Mouse (Mus musculus) embryo, embryonic 10.5 days (tissue): ENCODE measurements around the gene Tmco1.

Source experiments
- DNase-seq: peaks from one replicate; pipeline ENCODE4 v3.0.0-alpha.2; 2015; ENCODE audit warnings: low spot score

Gene Tmco1

GRCm38 (mm10) chr1:167308261-167309054 is at the start of gene Tmco1:
TSS of gene Tmco1 (plus strand) at chr1:167308378.
- DNase-seq, result peak; percentile 97

DNA sequence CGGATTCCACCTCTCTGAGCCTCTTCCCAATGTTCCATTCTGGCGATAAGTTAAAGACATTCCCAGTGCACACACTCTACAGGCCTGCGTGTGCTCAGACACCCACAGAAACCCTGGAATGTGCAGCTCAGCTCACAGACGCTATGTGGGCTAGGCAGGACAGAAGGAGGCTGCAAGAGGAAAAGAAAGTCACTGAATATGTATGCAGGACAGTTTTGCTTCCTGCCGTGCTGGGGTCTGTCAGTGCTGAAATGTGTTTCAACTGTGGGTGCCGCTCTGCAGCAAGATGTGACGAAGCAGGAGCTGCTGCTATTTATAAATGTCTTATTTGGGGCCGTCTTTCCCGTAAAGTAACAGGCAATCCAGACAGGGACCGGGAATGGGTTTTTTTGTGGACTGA is 48.5 kb upstream of the Tmco1 start:
- no peak for DNase-seq

GRCm38 (mm10) chr1:167261750-167262149 is 46.4 kb upstream of the Tmco1 start:
- DNase-seq, result no peak

- DNase-seq, result no peak
Measured at GRCm38 (mm10) chr1:167262489-167263041, 45.6 kb upstream of the Tmco1 start.

- DNase-seq, result no peak
Measured at GRCm38 (mm10) chr1:167265366-167265765, 42.8 kb upstream of the Tmco1 start.

GRCm38 (mm10) chr1:167266720-167267119 is 41.5 kb upstream of the Tmco1 start:
- DNase-seq, result no peak

- DNase-seq, result no peak
Measured at GRCm38 (mm10) chr1:167268360-167269063, 39.7 kb upstream of the Tmco1 start.

DNA sequence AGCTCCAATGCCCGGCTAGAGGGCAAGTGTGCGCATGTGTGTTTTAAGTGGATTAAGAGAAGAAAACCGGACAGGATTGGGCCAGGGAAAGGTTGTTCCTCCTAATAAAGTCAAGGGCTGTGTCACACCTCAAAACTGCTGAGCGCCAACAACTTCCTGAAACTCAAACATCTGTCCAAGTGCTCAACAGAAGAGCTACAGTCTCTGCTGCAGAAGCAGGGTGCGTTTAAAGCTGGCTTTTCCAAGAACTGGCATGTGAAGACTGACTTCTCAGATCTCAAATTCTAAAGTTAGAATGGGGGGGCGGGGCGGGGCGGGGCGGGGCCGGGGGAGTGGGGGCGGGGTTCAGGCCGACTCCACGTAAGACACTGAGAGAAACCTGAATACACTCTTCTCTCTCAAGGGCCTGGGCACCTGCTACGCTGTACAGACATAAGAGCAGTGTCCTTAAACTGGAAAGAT is 38.8 kb upstream of the Tmco1 start:
- no peak for DNase-seq

DNA sequence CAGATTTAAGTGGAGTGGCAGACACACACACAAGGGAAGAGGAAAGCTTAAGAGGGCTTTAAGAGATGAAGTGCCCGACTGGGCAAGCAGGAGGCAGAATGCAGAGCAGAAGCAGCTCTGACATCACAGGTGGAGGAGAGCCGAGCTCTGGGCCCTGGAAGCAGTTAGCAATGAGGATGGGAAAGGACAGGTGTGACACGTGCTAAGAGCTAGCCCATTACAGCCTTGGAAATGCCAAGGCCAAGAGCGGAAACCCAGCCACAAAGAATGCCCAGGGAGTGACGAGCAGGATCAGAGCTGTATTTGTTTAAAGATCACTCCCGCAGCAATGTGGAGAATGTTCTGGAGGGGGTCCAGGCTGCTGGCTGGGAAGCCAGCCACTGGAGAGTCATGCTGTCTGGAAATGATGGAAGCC is 38.3 kb upstream of the Tmco1 start:
- no peak for DNase-seq

- DNase-seq, result peak; percentile 58
Measured at GRCm38 (mm10) chr1:167270342-167271111, 37.7 kb upstream of the Tmco1 start.

DNA sequence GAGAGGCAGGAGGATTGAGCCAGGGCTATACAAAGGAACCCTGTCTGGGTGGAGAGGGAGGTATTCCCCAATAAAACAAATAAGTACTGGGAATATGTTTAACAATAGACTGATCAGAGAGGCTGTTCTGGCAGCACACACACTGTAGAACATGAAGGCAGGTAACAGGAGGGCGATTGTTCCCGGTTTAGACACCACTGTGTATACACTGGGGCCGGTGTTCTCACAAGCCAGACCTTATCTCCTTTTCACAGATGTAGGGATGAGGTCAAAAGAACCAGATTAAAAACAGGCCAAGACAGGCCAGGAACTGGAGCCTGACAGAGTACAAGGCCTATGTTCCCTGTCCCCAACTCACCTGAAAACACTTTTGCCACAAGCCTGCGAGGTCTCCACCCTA is 36.9 kb upstream of the Tmco1 start:
- no peak for DNase-seq

GRCm38 (mm10) chr1:167271841-167272240 is 36.3 kb upstream of the Tmco1 start:
- no peak for DNase-seq

GRCm38 (mm10) chr1:167273380-167274163 is 34.6 kb upstream of the Tmco1 start:
- DNase-seq, result no peak

GRCm38 (mm10) chr1:167274646-167275390 is 33.4 kb upstream of the Tmco1 start:
- no peak for DNase-seq

GRCm38 (mm10) chr1:167278395-167278794 is 29.8 kb upstream of the Tmco1 start:
- DNase-seq, result no peak

DNA sequence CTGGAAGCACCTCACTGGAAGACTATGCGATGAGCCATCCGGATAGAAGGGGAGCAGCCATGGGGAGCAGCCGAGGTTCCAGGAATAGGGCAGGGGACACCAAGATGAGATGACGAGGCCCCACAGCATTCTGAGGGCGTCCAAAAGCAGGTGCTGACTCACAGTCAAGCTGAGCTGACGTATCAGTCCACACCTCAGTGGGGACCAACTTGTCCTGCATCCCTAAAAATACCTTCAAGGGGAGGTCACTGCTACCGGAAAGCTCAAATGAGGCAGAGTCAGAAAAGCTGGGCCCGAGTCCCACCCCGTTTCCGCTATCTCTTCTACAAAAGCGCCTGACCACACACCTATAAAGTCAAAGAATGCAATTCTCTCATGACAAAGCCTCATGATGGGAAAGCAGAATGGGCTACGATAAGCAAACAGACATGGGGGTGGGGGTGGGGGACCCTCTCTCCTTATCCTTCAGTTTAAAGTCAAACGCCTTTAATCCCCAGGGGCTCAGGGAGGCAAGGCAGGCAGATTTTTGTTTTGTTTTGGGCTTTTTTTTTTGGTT is 28.9 kb upstream of the Tmco1 start:
- no peak for DNase-seq

DNA sequence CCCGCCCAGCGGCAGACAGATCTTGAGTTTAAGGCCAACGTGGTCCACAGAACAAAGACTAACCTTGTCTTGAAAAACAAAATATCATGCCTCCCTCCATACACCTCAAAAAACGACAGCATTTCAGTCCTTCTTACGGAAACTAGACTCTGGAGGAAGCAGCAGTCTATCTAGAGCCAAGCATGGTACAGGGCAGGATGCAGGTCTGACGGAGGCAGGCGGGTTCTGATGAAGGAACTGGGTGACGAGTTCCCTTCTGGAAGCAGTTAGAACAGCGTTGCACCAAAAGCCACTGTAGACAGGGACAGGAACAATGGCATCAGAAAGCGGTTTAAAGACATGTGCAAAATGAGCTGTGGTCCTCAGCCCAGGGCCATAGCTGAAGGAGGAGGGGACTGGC is 28.1 kb upstream of the Tmco1 start:
- no peak for DNase-seq

DNA sequence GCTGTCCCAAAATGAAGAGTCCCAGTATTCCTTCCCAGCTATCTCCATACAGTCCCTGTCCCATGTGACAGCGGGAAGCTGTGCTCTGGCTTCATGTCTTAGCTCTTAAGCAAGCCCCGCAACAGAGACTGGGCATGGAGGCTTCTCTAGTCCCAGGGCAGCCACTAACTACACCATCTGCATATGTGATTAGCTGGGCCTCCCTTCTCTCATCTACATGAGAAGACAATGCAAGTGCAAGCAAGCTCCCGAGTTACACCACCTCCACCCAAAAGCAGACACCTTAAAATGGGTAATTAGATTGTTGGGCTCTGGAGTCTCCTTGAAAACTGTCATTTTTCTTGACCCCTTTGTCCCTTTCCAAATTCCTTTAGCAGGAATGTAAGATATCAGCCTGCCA is 26.1 kb upstream of the Tmco1 start:
- no peak for DNase-seq

GRCm38 (mm10) chr1:167282768-167283167 is 25.4 kb upstream of the Tmco1 start:
- no peak for DNase-seq
